Mouse (Mus musculus) embryonic fibroblast, embryonic 13.5 days (primary cell): Measurements from ENCODE around the gene Yars.

ENCODE experiments used
- CTCF ChIP-seq: IDR thresholded peaks from 2 replicates; pipeline ENCODE4 v1.5.1; 2011; ENCODE audit warnings: mild to moderate bottlenecking, control low read depth, low read length, moderate library complexity, borderline replicate concordance; ENCODE audit not compliant: insufficient read depth
- POLR2A ChIP-seq: IDR thresholded peaks from 2 replicates; pipeline ENCODE4 v1.6.1; 2011; ENCODE audit warnings: low read depth, mild to moderate bottlenecking, control low read depth, low read length, moderate library complexity

- no peak for TF ChIP-seq POLR2A
- no peak for TF ChIP-seq CTCF
These were observed 44.9 kb upstream of the Yars start for GRCm38 (mm10) chr4:129144401-129145367.
